Mouse (Mus musculus): ENCODE data around the gene Gyg.

Gyg gene

GRCm38 (mm10) chr3:20154531-20155367, at the start of gene Gyg:
TSS of gene Gyg (minus strand) at chr3:20155317.
- in situ Hi-C loops (cut with MboI; ENCODE audit: low pct_unique_long_range_greater_than_20kb in 1 of 2, low sequenced_read_pairs in 2 of 2, unreplicated experiment in 1 of 2) = no loop called here

GRCm38 (mm10) chr3:20198869-20199268, 43.8 kb upstream of the Gyg start:
- in situ Hi-C loops (cut with MboI; ENCODE audit: low pct_unique_long_range_greater_than_20kb in 1 of 2, low sequenced_read_pairs in 2 of 2, unreplicated experiment in 1 of 2) = loop anchor here in 1 of 2 experiments (10.0 kb wide), 1 partner anchor 304 kb away; no protein-coding TSS in a partner anchor

- in situ Hi-C loops (cut with MboI; ENCODE audit: low pct_unique_long_range_greater_than_20kb in 1 of 2, low sequenced_read_pairs in 2 of 2, unreplicated experiment in 1 of 2) = loop anchor here in 1 of 2 experiments (10.0 kb wide), 1 partner anchor 303 kb away; no protein-coding TSS in a partner anchor
Measured at GRCm38 (mm10) chr3:20197878-20198277, 42.8 kb upstream of the Gyg start.

- in situ Hi-C loops (cut with MboI; ENCODE audit: low pct_unique_long_range_greater_than_20kb in 1 of 2, low sequenced_read_pairs in 2 of 2, unreplicated experiment in 1 of 2) = no loop called here
Measured at GRCm38 (mm10) chr3:20188976-20189675, 34.0 kb upstream of the Gyg start.

DNA sequence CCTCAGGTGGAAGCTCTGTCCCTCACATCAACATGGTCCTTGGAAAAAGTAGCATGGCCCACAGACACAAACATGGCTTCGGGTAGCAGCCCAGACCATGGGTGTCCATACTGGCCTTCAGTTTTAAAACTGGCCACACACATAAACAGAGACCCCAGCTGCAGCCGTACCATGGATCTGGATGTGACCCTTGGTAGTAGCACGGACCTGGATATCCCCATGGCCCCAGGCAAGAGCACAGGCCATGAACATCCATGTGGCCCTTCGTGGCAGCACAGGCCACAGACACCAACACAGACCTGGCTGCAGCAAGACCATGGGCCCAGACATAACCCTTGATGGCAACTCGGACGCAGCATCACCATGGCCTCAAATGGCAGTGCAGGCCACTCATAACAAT, 17.3 kb upstream of the Gyg start:
- in situ Hi-C loops (cut with MboI; ENCODE audit: low pct_unique_long_range_greater_than_20kb in 1 of 2, low sequenced_read_pairs in 2 of 2, unreplicated experiment in 1 of 2) = no loop called here

GRCm38 (mm10) chr3:20167487-20167886, 12.4 kb upstream of the Gyg start:
- in situ Hi-C loops (cut with MboI; ENCODE audit: low pct_unique_long_range_greater_than_20kb in 1 of 2, low sequenced_read_pairs in 2 of 2, unreplicated experiment in 1 of 2) = no loop called here

DNA sequence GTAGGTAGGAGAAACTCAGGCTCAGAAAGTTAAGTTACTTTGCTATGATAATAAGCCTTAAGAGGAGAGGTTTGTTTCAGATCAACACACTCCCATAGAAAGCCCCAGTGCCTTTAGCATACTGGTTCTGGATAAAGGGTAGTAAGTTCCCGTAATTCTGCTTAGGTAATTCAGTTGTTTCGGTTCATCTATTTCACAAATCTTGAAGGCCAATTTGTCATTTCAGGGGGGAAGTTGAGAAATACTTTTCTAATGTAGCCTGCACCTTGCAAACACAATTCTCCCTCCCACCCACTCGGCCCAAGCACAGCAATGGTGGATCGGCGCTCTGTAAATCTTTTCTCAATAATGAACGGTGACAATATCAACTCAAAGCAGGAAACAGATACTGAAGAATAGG, 359 bp upstream of the Gyg start:
- in situ Hi-C loops (cut with MboI; ENCODE audit: low pct_unique_long_range_greater_than_20kb in 1 of 2, low sequenced_read_pairs in 2 of 2, unreplicated experiment in 1 of 2) = no loop called here

DNA sequence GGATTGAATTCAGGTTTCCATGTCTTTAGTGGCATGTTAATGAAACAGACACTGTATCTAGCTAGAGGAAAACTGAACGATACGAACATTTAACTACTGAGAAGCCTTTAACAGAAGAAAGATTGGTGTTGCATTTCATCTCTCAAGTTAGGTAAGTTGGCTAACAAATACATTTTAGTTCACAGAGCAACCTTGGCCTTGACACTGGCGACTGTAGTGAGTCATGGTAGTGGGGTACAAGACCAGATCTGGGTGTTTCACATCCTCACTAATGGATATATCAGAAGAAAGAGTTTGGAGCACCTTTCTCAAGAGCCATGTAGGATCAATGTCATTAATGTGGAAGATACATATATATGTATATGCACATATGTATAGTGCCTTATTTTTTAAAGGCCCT, 3.5 kb downstream of the Gyg start:
- in situ Hi-C loops (cut with MboI; ENCODE audit: low pct_unique_long_range_greater_than_20kb in 1 of 2, low sequenced_read_pairs in 2 of 2, unreplicated experiment in 1 of 2) = no loop called here

- in situ Hi-C loops (cut with MboI; ENCODE audit: low pct_unique_long_range_greater_than_20kb in 1 of 2, low sequenced_read_pairs in 2 of 2, unreplicated experiment in 1 of 2) = no loop called here
Measured at GRCm38 (mm10) chr3:20150511-20150910, 4.6 kb downstream of the Gyg start.

- in situ Hi-C loops (cut with MboI; ENCODE audit: low pct_unique_long_range_greater_than_20kb in 1 of 2, low sequenced_read_pairs in 2 of 2, unreplicated experiment in 1 of 2) = no loop called here
Measured at GRCm38 (mm10) chr3:20147647-20148046, 7.5 kb downstream of the Gyg start.

DNA sequence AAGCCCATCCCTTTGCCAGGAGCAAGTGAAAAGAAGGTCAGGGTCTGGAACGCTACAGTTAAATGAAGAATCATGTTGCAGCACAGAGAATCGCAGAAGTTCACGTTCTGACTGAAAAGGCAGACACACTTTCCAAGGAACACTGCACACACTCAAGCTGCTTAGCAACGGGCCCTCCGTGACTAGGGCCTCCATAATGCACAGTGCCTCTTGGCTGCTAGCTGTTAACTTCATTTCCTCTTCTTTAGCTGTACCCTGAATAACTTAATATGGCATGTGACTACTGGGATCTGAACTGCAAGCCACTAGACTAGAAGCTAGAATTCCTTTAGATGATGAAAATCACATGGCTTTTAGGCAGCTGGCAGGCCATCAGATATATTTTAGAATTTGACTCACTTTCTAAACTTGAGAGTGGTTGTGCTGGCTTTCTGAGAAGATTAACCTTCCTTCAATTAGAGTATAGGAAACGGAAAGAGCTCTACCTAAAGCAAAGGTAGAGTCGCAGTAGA, 8.2 kb downstream of the Gyg start:
- in situ Hi-C loops (cut with MboI; ENCODE audit: low pct_unique_long_range_greater_than_20kb in 1 of 2, low sequenced_read_pairs in 2 of 2, unreplicated experiment in 1 of 2) = no loop called here

DNA sequence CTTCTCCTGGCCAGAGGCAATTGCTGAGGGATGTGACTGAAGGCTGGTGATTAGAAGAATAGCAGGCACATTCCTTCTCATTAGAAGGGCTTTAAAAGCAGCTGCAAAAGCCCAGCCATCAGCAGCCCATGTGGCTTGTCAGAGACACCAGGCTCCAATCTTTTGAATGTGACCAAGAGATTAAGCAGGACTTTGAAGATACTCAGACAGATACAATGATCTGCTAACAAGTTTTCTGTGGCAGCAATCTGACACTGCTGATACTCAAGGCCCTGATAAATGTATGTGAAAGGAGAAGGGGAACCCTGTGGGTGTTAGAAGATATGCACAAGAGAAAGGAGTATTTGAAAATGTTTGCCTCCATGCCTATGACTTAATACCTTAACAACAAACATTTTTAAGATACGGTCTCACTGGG, 9.4 kb downstream of the Gyg start:
- in situ Hi-C loops (cut with MboI; ENCODE audit: low pct_unique_long_range_greater_than_20kb in 1 of 2, low sequenced_read_pairs in 2 of 2, unreplicated experiment in 1 of 2) = no loop called here

DNA sequence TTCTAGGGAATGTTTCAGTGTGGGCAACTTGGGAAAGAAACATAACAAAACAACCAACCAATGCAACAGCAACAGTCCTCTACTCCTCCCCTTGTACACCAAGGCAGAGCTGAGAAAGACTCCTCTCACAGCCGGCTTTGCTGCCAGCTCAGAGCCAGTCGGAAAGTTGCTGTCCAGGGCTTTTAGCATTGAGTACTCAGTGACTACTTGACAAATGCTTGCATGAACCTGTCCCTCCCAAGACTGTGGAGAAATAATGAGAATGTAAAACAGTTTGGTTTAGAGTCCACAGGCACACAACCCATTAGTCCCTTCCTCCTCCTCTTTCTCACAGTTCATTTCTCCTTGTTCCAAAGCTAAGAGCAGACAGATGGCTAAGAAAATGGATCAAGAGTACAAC, 10.7 kb downstream of the Gyg start:
- in situ Hi-C loops (cut with MboI; ENCODE audit: low pct_unique_long_range_greater_than_20kb in 1 of 2, low sequenced_read_pairs in 2 of 2, unreplicated experiment in 1 of 2) = no loop called here

DNA sequence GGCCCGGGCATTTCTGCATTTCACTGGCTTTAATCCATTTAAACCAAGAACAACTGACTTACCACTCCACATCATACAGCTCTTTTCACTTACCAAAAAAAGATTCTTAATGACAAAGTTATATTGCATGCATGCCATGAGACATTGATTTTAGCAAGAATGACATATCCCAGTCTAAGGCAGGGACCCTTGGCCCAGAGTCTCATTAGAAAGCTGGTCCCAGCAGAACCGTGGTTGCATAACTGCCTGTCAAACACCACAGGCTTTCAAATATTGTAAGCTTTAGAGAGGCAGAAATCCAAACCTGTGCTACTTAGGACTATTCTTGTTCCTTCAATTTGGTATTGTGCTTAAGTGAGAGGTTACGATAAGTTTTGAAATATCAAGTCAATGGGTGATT, 11.4 kb downstream of the Gyg start:
- in situ Hi-C loops (cut with MboI; ENCODE audit: low pct_unique_long_range_greater_than_20kb in 1 of 2, low sequenced_read_pairs in 2 of 2, unreplicated experiment in 1 of 2) = no loop called here

GRCm38 (mm10) chr3:20142576-20142975, 12.5 kb downstream of the Gyg start:
- in situ Hi-C loops (cut with MboI; ENCODE audit: low pct_unique_long_range_greater_than_20kb in 1 of 2, low sequenced_read_pairs in 2 of 2, unreplicated experiment in 1 of 2) = no loop called here

GRCm38 (mm10) chr3:20142101-20142500, 13.0 kb downstream of the Gyg start:
- in situ Hi-C loops (cut with MboI; ENCODE audit: low pct_unique_long_range_greater_than_20kb in 1 of 2, low sequenced_read_pairs in 2 of 2, unreplicated experiment in 1 of 2) = no loop called here

- in situ Hi-C loops (cut with MboI; ENCODE audit: low pct_unique_long_range_greater_than_20kb in 1 of 2, low sequenced_read_pairs in 2 of 2, unreplicated experiment in 1 of 2) = no loop called here
Measured at GRCm38 (mm10) chr3:20141679-20142078, 13.4 kb downstream of the Gyg start.

DNA sequence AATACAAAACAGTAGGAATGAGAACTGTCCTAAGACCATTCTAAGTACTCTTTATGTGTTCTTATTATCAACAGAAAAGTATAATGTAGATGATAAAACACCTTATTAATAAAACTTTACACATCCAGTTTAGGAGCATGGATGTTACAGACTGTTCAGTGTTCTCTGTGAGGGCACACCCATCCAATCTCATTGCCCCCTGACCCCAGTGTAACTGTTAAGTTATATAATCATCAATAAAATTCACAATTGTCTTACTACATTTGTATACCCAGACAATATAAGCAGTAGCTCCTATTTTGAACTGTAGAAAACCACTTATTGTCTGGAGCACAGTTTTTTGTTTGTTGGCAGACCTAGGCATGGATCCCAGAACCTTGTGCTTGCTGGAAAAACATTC, 13.9 kb downstream of the Gyg start:
- in situ Hi-C loops (cut with MboI; ENCODE audit: low pct_unique_long_range_greater_than_20kb in 1 of 2, low sequenced_read_pairs in 2 of 2, unreplicated experiment in 1 of 2) = no loop called here

GRCm38 (mm10) chr3:20136868-20137581, 18.1 kb downstream of the Gyg start:
- in situ Hi-C loops (cut with MboI; ENCODE audit: low pct_unique_long_range_greater_than_20kb in 1 of 2, low sequenced_read_pairs in 2 of 2, unreplicated experiment in 1 of 2) = no loop called here
